Mouse (Mus musculus): ENCODE data around the gene Trpm4. TPM values are rescaled to one million over a fixed set of nuclear protein-coding genes. Genes with fewer than 3 reads are reported as not detected.

Trpm4 gene
- total RNA-seq, 2 experiments from 2014 or later = 18.0 to 20.9 TPM

DNA sequence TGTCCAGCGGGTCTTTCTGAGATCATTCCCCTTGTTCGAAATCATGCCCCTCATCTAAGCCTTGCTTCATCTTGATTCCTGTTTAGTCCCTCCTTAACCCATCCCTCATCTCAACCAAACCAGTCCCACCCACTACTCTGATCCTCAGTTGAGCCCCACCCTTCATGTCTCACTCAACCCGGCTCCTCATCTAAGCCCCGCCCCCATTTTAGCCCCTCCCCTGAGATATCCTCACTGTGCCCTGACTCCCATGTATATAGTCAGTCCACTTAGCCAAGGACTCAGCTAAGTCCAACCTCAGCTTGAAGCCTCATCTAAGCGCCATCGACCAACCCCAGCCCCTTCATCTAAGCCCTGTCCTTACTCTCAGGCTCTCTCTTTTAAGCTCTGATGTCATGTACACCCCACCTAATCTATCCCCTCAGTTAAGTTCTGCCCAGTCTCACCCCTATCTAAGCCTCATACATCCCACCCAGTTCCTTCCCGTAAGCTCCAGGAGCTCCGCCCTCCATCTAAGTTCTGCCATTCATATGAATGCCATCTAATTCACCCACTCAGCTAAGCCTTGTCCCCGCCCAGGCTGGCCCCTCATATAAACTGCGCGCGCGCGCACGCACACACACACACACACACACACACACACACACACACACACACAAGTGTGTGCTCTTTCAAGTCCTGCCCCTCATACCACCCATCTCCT, 21.9 kb upstream of the Trpm4 start:
- DNase-seq (ENCODE audit: low spot score in 2 of 2) = no peak

GRCm38 (mm10) chr7:45353041-45353440, 19.5 kb upstream of the Trpm4 start:
- DNase-seq (ENCODE audit: low spot score in 2 of 2) = no peak
- intact Hi-C loops (cut with DNase I) = no loop called here

More for the DNA sequence above, 21.9 kb upstream of the Trpm4 start:
- intact Hi-C loops (cut with DNase I) = no loop called here

GRCm38 (mm10) chr7:45346905-45347304, 13.3 kb upstream of the Trpm4 start:
- peak in 1 of 2 experiments; percentile 39 for DNase-seq (ENCODE audit: low spot score in 2 of 2)
- intact Hi-C loops (cut with DNase I) = no loop called here

DNA sequence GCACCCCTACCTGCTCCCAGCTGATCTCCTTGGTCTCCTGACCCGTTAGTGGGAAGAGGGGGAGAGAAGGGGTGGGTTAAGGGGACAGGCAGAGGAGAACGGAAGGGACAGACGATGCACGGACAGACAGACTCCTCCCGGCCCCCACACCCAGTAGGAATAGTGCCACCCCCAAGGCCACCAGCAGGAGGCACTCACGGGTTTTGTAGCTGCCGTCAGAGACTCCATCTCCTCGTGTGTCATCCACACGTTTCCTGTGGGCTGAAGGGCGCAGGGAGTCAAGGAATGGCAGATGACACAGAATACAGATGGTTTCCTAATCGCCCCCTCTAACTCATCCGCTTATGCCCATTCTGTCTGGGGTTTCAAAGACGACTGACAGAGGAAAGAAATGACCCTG, 10.0 kb upstream of the Trpm4 start:
- DNase-seq (ENCODE audit: low spot score in 2 of 2) = no peak
- intact Hi-C loops (cut with DNase I) = loop anchor here (5.0 kb wide), 1 partner anchor 36 kb away; no protein-coding TSS in a partner anchor

DNA sequence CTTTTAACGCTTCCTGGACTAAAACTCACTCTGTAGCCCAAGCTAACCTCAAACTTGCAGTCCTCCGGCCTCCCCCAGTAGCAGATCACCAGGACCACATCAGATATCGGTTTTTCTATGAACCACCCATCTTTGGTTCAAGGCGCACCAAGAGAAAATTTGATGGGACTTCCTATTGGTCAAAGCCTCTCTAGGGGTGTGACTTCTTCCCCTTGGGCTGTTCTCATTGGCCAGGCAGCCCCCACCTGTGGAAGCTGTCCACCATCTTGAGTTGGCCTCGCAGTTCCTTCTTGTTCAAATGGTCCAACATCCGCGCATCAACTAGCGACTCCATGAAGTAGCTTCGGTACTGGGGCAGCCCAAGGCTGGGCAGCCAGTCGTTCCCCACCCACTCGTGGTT, 8.5 kb upstream of the Trpm4 start:
- no peak for DNase-seq (ENCODE audit: low spot score in 2 of 2)
- intact Hi-C loops (cut with DNase I) = loop anchor here (5.0 kb wide), 1 partner anchor 35 kb away; no protein-coding TSS in a partner anchor

- intact Hi-C loops (cut with DNase I) = loop anchor here (5.0 kb wide), 1 partner anchor 34 kb away; no protein-coding TSS in a partner anchor
Observed at GRCm38 (mm10) chr7:45341303-45341702, 7.7 kb upstream of the Trpm4 start.

GRCm38 (mm10) chr7:45340669-45341068, 7.1 kb upstream of the Trpm4 start:
- DNase-seq (ENCODE audit: low spot score in 2 of 2) = no peak
- intact Hi-C loops (cut with DNase I) = loop anchor here (5.0 kb wide), 1 partner anchor 33 kb away; no protein-coding TSS in a partner anchor

More at GRCm38 (mm10) chr7:45341303-45341702, 7.7 kb upstream of the Trpm4 start:
- DNase-seq (ENCODE audit: low spot score in 2 of 2) = peak; percentile 76 to 78

DNA sequence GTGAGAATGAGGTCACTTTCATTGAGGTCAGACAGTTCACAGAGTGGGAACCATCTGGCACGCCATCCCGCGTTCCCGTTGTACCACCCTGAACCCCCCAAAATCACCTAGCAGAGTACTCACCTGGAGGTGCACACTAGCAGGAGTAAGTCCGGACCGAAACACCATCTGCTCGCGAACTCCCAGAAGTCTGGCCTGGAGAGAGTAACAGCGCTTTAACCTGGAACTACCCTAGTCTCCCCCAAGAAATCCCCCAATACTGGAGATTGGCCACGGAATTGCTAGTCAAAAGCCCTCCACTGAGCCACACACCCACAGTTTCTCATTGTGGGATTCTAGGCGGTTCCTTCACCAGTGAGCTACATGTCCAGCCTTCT, 6.5 kb upstream of the Trpm4 start:
- DNase-seq (ENCODE audit: low spot score in 2 of 2) = no peak
- intact Hi-C loops (cut with DNase I) = loop anchor here (5.0 kb wide), 1 partner anchor 33 kb away; no protein-coding TSS in a partner anchor

DNA sequence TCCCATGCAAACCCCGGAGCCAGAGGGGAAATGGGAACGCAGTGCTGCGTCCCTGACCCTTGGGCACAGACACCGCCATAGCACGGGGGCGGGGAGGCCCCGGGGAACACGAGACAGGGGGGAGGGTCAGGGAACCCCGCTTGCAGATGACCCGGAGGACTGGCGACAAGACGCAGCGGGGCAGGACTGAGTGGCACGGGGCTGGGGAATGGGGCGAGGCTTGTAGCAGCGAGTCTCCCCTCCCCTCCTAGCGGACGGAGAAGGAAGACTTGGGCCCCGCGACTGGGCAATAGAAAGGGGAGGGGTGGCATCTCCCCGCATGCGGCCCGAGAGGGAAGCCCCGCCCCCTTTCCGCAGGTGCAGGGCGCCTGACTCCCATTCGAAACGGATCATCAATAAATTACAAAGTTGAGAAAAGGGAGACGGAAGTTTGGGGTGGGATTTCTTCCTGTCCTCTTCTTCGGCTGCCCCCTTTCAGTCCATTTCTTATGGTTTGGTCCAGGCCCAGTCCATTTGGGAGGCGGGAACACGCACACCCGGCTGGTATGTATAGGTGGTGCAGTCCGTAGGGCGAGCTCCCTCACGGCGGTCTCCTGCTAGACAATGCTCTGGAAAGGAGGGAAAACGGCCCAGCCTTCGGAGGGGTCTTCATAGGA, 6.0 kb upstream of the Trpm4 start:
- intact Hi-C loops (cut with DNase I) = loop anchor here (5.0 kb wide), 1 partner anchor 32 kb away; no protein-coding TSS in a partner anchor
- DNase-seq (ENCODE audit: low spot score in 2 of 2) = peak in 1 of 2 experiments; percentile 45

DNA sequence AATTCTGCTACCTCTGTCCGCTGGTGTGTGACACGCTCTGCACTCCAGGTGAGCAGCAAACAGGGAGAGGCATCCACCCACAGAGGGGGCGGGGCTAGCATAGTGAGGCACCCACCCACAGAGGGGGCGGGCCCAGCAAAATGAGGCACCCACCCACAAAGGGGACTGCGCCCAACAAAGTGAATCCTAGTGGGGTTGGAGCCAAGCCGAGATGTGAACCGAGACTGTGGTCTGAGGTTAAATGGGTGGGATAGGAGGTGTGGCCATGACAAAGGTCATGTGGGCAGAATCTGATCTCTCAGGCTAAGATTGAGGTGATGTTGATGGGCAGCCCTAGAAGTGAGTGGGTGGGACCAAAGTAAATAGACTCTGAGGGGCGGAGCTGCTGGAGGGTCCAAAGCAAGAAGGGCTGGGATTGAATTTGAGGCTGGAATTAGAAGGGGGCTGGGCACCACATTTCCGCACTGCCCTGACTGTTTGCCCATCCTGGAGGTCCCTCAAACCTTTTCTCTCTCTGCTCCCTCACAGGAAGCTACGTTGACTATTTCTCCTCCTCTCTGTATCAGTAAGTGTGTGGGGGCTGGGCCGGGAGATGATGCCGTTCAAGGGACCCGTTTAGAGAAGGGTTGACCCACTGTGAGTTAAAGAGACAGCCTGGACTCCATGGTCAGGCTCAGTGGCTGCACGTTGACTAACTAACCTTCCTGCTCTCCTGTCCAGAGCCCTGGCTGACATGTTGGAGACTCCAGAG, 4.8 kb upstream of the Trpm4 start:
- intact Hi-C loops (cut with DNase I) = no loop called here
- DNase-seq (ENCODE audit: low spot score in 2 of 2) = peak in 1 of 2 experiments; percentile 43

- no peak for DNase-seq (ENCODE audit: low spot score in 2 of 2)
- intact Hi-C loops (cut with DNase I) = no loop called here
Observed at GRCm38 (mm10) chr7:45337469-45337868, 3.9 kb upstream of the Trpm4 start.

DNA sequence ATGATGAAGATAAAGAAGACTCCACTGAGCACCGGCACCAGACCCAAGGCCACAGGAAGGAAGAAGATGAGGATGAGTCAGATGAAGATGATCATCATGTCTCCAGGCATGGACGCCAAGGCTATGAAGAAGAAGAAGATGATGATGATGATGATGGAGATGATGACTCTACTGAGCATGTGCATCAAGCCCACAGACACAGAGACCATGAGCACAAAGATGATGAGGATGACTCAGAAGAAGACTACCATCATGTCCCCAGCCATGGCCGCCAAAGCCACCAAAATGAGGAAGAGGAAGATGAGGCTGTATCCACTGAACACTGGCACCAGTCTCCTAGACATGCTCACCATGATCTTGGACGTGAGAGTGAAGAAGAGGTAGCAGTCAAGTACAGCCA, 2.7 kb upstream of the Trpm4 start:
- DNase-seq (ENCODE audit: low spot score in 2 of 2) = no peak
- intact Hi-C loops (cut with DNase I) = no loop called here

GRCm38 (mm10) chr7:45335056-45335455, 1.5 kb upstream of the Trpm4 start, which contains the start of gene Hrc:
Gene Hrc, plus strand, starts transcription at chr7:45335290.
- intact Hi-C loops (cut with DNase I) = no loop called here
- no peak for DNase-seq (ENCODE audit: low spot score in 2 of 2)

GRCm38 (mm10) chr7:45334605-45335004, 1.0 kb upstream of the Trpm4 start:
- intact Hi-C loops (cut with DNase I) = no loop called here
- no peak for DNase-seq (ENCODE audit: low spot score in 2 of 2)

DNA sequence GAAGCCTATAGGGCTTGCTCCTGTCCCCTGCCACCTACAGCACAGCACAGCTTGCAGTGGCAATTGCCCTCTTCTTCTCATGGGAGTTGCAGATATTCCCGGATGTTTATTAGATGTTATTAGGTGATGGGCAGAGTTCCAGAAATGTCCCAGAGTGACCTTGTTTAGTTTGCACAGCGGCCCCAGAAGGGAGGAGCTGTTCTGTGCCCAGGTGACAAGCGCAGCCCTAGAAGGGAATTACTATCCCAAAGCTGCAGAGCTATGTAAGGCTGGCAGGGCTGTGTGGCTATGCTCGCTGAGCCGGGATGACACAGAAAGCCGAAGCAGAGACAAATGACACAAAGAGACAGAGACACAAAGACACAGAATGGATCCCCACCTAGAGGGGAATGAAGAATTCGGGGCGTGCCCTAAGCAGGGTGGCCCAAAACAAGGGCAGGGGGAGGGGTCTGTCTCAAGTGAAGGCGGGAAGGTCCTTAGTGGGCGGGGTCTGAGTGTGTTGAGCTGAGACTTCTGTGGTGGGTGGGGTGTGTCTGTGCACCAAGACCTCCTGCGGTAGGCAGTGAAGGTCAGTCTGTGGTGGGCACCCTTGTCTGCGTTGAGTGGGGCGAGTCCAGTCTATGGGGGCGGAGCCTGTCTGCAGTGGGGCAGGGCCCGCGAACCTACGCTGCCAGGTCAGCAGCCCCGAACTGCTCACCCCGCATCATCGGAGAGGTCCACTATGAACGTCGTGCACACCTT, 725 bp downstream of the Trpm4 start:
- no peak for DNase-seq (ENCODE audit: low spot score in 2 of 2)

DNA sequence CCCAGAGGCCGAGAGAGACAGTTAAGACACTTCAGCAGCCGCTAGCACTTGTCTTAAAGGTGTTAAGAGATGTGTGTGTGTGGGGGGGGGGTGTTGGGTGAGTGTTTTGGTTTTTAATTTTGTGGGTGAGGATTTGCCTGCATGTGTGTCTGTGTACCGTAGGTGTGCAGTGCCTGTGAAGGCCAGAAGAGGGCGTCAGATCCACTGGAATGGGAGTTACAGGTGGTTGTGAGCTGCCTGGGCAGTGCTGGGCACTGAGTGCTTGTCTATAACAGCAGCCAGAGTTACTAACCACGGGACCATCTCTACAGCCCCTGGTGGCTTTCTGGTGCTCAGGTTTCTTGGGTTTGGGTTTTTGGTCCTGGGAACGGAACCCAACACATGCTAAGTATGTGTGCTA, 2.1 kb downstream of the Trpm4 start:
- DNase-seq (ENCODE audit: low spot score in 2 of 2) = no peak
- intact Hi-C loops (cut with DNase I) = no loop called here

More for the DNA sequence above, 725 bp downstream of the Trpm4 start:
- intact Hi-C loops (cut with DNase I) = no loop called here

DNA sequence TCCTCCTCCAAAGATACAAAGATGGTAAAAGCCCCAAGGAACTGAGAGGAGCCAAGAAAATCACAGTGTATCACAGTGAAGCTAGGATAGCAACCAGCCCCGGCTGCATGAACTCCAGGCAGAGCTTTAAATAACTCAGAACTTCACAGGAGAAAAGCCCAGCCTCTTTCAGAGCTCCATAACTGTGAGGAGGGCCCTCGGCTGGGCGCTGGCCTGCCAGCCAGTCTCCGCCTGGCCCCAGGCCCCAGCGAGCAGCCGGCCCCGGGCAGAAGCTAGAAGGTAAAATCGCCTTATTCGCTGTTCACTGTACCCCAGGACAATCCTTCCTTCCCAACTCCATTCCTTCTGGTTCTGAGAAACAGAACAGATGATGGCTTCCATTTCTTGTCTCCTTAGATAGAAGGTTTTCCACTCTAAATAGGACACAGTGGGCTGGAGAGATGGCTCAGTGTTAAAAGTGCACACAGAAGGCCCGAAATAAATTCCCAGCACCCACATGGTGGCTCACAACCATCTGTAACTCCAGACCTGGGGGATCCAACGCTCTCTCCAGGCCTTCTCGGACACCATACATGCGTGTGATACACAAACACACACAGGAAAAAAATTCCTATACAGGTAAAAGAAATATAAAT, 4.6 kb downstream of the Trpm4 start:
- intact Hi-C loops (cut with DNase I) = no loop called here

DNA sequence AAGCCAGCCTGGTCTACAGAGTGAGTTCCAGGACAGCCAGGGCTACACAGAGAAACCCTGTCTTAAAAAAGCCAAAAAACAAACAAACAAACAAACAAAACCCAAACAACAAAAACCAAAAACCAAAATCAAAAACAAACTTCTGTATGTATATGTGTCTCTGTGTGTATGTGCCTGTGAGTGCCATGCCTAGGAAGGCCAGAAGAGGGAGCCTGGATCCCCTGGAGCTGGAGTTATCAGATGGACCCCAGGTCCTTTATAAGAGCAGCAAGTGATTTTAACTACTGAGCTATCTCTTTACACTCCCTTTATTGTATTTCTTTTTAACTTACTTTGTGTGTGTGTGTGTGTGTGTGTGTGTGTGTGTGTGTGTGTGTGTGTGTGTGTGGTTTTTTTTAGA, 7.8 kb downstream of the Trpm4 start:
- intact Hi-C loops (cut with DNase I) = no loop called here
- no peak for DNase-seq (ENCODE audit: low spot score in 2 of 2)

More for the DNA sequence above, 4.6 kb downstream of the Trpm4 start:
- peak in 1 of 2 experiments; percentile 40 for DNase-seq (ENCODE audit: low spot score in 2 of 2)

DNA sequence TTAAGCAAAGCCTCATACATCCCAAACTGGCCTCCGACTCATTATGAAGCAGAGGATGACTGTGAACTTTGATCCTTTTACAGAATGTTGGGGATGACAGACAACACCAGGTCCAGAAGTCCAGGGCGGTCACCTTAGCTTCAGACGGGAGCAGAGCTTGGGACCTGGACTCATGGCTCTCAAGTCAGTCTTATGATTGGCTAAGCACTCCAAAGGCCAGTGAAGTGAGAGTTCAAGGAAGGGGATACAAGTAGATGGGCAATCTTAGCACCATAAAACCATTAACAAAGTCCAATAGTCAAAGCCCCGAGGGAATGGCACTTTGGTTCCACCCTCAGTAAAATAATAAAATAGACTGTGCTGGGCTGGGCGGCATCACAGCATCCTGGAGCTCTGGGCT, 10.5 kb downstream of the Trpm4 start:
- no peak for DNase-seq (ENCODE audit: low spot score in 2 of 2)
- intact Hi-C loops (cut with DNase I) = no loop called here

Measured in left cerebral cortex, postnatal 36 days (tissue).